Mouse (Mus musculus) c-Kit-negative CD71-positive TER-119-positive erythroid progenitor cells, embryonic 14.5 days (primary cell): Measurements from ENCODE around the gene Zpbp.
A peak's percentile ranks its signal among the peaks of the same experiment; 100 is the strongest.

Experiments
- DNase-seq: peaks from one replicate; pipeline ENCODE4 v3.0.0-alpha.2; 2013; ENCODE audit warnings: low read depth, low spot score

Zpbp gene

GRCm38 (mm10) chr11:11461635-11462560 is at the start of gene Zpbp, which contains the start of gene Spata48:
Gene Zpbp (minus strand): TSS chr11:11462408.
Gene Spata48 (plus strand): TSS chr11:11462094.
- peak; percentile 89 for DNase-seq

DNA sequence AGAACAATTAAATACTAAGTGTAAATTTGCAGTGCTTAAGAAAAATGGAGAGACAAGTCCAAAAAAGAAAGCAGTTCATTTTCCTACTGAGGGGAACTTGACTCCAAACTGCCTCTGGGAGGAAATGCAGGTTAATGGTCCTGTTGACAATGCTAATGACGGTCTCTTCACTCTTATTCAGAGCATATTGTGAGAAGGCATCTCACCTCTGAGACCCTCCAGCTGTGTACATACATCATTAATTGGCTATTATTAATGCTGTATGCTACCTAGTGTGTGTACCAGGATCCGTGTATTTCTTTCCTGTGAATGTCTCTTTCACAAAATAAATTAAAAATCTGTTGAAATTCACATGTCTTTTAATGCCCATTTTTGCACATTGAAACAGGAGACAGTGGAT is 47.2 kb upstream of the Zpbp start:
- no peak for DNase-seq

GRCm38 (mm10) chr11:11506187-11506586 is 44.0 kb upstream of the Zpbp start:
- no peak for DNase-seq

DNA sequence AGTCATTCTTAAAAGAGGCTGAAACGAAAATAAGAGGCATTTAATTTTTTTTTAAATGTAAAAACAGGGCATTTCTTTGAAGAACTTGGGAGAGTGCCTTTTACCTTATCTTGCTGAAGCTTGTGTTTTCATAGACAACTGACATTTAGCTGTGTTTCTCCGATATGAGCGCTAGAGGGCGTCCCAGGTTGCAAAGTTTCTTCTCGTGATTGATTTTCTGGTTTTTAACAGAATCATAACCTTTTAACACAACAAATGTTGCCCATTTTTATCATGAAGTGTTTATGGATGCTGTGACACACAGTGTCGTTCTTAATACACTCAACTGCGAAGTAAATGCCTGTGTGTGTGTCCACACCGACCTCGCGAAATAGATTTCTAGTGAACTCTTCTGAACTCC is 37.7 kb upstream of the Zpbp start:
- peak; percentile 43 for DNase-seq

GRCm38 (mm10) chr11:11495697-11496096 is 33.5 kb upstream of the Zpbp start:
- no peak for DNase-seq

DNA sequence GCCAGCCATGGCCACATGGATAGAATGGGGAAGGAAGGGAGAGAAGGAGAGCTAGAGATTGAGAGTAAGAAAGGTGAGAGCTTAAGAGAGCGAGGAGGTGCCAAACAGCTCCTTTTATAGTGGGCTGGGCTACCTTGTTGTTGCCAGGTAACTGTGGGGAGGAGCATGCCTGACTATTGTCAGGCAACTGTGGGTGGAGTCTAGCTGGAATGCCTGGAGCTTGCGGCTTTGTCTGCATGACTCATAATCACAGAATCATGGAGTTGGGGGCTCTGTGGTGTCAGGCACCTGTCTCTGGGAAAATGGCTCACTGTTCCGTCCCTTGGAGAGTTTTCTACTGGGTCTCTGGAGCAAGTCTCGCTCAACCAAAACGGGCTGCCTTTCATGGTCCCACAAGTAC is 29.8 kb upstream of the Zpbp start:
- DNase-seq: no peak

DNA sequence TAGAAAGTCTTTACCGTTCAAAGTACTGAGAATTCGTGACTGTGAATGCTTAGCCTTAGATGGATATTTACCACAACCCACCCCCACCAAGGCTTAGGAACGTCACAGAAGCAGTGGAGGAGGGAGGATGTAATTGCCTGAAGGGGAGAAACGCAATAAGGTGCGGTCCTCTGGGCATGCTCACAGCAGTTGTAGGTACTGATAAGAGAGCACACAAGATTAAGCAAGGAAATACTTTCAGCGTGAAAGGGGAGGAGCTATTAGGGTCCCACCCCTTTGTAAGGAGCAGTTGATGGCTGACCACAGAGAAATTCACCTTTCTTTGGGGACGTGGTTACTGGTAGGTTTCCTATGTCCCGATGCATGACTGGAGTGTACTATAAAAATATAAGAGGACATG is 22.2 kb upstream of the Zpbp start:
- no peak for DNase-seq

DNA sequence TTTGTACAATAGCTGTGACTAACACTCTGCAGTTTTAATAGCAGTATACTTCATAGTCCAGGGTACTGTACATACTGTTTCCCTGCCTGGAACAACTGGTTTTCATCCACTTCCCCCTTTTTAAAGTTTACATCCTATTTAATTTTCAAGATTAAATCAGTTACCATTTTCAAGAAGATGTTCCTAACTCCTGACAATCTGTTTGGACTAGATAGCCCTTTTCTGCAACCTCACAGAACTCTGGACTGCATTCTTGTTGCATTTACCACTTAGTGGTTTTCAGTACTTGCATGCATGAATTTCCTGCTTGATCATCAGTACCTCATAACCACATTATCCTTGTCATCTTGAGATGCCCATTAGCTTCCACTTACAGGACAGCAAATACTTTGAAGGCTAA is 6.7 kb upstream of the Zpbp start:
- no peak for DNase-seq

DNA sequence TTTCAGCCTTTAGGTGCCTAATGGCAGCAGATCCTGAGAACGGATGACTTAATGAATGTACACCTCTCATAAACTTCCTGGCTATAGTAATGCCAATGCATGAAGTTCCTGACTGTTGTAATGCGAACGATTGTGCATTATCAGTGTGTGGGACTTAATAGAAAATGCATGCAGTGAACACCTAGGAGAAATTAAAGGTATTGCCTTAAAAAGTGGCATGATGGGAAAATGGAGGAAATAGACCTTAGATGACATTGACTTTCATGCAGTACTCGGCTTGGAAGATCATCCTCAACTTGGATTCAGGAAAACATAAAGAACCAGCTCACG is 318 bp upstream of the Zpbp start:
- peak; percentile 27 for DNase-seq

DNA sequence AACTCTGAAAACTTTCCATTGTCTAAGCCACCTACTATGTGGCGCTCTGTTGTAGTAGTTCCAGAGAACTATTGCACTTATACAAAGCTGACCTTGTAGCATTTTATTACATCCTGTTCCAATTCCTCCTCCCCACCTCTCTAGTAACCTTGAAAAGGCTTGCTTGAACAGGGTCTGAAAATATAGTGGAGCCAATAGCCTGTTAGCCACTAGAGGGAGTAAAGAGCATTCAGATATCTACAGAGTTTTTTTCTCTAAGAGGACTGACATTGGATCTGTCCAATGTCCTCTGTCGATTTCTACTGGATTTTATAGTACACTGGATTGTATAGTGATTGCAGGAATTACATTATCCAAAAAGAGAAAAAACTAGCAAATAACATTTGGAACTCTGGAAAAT is 7.2 kb downstream of the Zpbp start:
- peak; percentile 5 for DNase-seq

- DNase-seq: no peak
Observed at GRCm38 (mm10) chr11:11417356-11417755, 44.9 kb downstream of the Zpbp start.

DNA sequence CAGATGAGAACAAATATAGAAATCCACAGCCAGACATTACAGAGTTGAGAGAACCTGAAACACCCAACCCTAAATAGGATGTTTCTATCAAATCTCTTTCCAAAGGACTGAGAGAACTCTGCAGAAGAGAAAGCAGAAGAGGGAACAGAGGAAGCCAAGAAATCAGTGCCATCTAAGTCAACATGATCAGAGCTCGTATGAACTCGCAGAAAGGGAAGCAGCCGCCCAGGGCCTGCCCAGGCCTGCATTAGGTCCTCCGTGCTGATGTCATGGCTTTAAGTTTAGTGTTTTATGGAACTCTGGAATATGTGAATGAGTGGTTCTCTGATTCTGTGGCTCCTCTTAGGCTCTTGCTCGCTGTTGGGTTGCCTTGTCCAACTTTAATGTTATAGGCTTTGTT is 48.0 kb downstream of the Zpbp start:
- DNase-seq: no peak

DNA sequence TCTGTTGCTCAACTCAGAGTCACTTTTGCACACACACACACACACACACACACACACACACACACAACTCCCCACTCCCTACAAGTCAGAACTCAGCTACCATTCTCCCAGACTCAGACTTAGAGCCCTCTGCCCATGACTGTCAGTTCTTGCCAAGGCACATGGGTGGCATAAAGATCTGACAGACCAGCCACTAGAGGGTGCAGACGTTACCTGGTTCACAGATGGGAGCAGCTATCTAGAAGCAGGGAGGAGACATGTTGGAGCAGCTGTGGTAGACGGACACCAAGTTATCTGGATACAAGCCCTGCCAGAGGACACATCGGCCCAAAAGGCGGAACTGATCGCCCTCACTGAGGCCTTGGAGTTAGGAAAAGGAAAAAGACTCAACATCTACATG is 67.5 kb downstream of the Zpbp start:
- no peak for DNase-seq

- DNase-seq: no peak
Observed at GRCm38 (mm10) chr11:11393164-11393563, 69.0 kb downstream of the Zpbp start.

DNA sequence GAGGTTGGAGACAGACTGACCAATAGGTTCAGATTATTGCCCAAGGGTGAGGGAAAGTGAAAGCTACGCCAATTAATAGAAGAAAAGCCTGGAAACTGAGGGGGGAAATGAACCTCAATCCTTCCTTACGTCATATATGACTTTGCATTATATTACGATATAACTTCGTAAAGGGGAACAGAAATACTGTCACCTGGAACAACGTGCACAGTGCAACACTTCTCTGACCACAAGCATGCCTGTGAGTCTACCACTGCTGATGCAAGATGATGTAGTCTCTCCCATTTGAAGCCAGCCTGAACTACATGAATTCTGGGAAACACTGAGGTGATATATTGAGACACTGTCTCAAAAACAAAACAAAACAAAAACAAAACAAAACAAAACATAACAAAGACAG is 90.9 kb downstream of the Zpbp start:
- DNase-seq: no peak

DNA sequence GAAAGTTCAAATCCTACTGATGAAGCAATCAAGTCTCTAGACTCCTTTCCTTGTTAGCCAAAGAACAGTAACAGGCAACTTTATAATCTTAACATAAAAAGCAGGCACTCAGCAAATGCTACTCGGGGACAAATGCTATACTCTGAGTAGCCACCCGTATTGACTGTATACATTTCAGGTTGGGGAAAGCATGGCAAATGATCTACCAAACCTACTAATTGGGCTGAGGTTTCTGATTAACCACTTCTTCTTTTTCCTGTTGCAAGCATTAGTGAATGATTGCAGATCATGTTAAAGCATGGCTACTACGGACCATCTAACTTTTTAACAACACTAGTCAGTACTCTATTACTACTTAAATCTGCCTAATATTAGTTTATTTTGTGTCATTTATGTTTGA is 178.7 kb downstream of the Zpbp start:
- DNase-seq: no peak

GRCm38 (mm10) chr11:11280128-11280527 is 182.1 kb downstream of the Zpbp start:
- no peak for DNase-seq

DNA sequence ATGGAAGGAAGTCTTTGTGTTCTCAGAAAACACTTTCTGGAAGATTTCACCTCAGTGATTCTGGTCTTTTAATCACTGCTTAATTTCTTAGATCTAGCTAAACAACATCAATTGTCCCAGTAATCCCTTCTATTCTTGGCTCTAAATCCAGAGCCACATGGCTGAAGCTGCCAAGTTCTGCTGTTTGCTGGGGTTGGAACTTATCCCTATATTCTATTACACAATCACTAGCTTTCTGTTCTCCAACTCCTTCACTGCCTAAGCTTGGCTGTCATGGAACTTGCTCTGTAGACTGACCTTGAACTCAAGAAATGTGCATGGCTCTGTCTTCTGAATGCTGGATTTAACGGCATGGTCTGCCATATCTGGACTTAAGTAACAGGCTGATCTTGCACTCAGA is 204.9 kb downstream of the Zpbp start:
- DNase-seq: no peak

- DNase-seq: no peak
Observed at GRCm38 (mm10) chr11:11242694-11243377, 219.4 kb downstream of the Zpbp start.

DNA sequence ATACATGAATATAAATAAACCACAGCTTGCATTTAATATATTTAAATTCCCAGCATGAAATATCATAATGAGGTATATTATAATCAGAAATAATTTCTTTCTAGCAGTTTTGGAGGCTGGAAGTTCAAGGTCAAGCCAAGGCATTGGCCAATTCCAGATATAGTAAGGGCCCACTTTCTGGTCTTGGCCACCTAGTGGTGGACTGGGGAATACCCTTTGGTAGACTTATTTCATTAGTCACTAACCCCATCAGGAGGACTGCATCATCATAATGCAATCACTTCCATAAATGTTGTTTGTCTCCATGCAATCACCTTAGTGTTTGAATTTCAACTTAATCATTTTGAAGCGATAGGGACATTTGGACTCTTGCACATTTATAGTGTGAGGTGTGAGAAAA is 222.9 kb downstream of the Zpbp start:
- DNase-seq: no peak
